Mouse (Mus musculus) frontal cortex, postnatal 14 days (tissue): Measurements from ENCODE around the gene Kctd20.

ENCODE experiments used
- DNase-seq, 2 experiments: peaks; one replicate each; pipeline ENCODE4 v3.0.0; 2022; ENCODE audit warnings: low spot score in 2 of 2

The Kctd20 gene

GRCm38 (mm10) chr17:28951831-28952799 lies at the start of gene Kctd20:
Gene Kctd20 (plus strand): TSS chr17:28951950.
- peak; percentile 81 to 85 for DNase-seq

- DNase-seq: peak; percentile 57 to 67
Measured at GRCm38 (mm10) chr17:28904546-28905376, 47.0 kb upstream of the Kctd20 start.

- DNase-seq: no peak
Measured at GRCm38 (mm10) chr17:28905377-28905916, 46.3 kb upstream of the Kctd20 start.

GRCm38 (mm10) chr17:28907959-28908358 lies 43.8 kb upstream of the Kctd20 start:
- peak; percentile 26 to 54 for DNase-seq

GRCm38 (mm10) chr17:28909252-28909941 lies 42.4 kb upstream of the Kctd20 start:
- peak in 1 of 2 experiments; percentile 44 for DNase-seq

- DNase-seq: no peak
Measured at GRCm38 (mm10) chr17:28910139-28910538, 41.6 kb upstream of the Kctd20 start.

- no peak for DNase-seq
Measured at GRCm38 (mm10) chr17:28913200-28913599, 38.5 kb upstream of the Kctd20 start.

GRCm38 (mm10) chr17:28913940-28914339 lies 37.8 kb upstream of the Kctd20 start:
- DNase-seq: no peak

- DNase-seq: no peak
Measured at GRCm38 (mm10) chr17:28915060-28915628, 36.6 kb upstream of the Kctd20 start, which contains the start of gene 4930539E08Rik. Gene 4930539E08Rik (minus strand): TSS chr17:28915324.

- DNase-seq: no peak
Measured at GRCm38 (mm10) chr17:28916520-28916919, 35.2 kb upstream of the Kctd20 start.

- DNase-seq: no peak
Measured at GRCm38 (mm10) chr17:28921086-28921485, 30.7 kb upstream of the Kctd20 start.

- no peak for DNase-seq
Measured at GRCm38 (mm10) chr17:28922096-28922495, 29.7 kb upstream of the Kctd20 start.

GRCm38 (mm10) chr17:28924957-28925595 lies 26.7 kb upstream of the Kctd20 start:
- no peak for DNase-seq

GRCm38 (mm10) chr17:28926380-28926779 lies 25.4 kb upstream of the Kctd20 start:
- DNase-seq: peak; percentile 52 to 78

- no peak for DNase-seq
Measured at GRCm38 (mm10) chr17:28926866-28927635, 24.7 kb upstream of the Kctd20 start.

- no peak for DNase-seq
Measured at GRCm38 (mm10) chr17:28928004-28928403, 23.7 kb upstream of the Kctd20 start.

- DNase-seq: no peak
Measured at GRCm38 (mm10) chr17:28929369-28929768, 22.4 kb upstream of the Kctd20 start.

- peak; percentile 33 to 50 for DNase-seq
Measured at GRCm38 (mm10) chr17:28930392-28931074, 21.2 kb upstream of the Kctd20 start.
